Mouse (Mus musculus) hindbrain, embryonic 13.5 days (tissue): Measurements from ENCODE around the gene Epo. TPM values are rescaled to one million over a fixed set of nuclear protein-coding genes. Genes with fewer than 3 reads are reported as not detected.
A peak's percentile ranks its signal among the peaks of the same experiment; 100 is the strongest.

Experiments used
- ATAC-seq: fragments of 200-750 bp; cut with Nextera tagmentation; 2 replicates; pipeline ENCODE4 v1.8.0; 2017; ENCODE audit warnings: moderate TSS enrichment; ENCODE audit not compliant: low FRiP score
- H3K27ac ChIP-seq: fragments of 300-500 bp; sonication (generic); 2 replicates; pipeline ENCODE4 v1.5.1; 2015; ENCODE audit warnings: inconsistent platforms, mild to moderate bottlenecking, moderate library complexity
- H3K27me3 ChIP-seq: fragments of 300-500 bp; sonication (generic); 2 replicates; pipeline ENCODE4 v1.6.1; 2015; ENCODE audit warnings: mild to moderate bottlenecking, inconsistent platforms
- H3K36me3 ChIP-seq: fragments of 300-500 bp; sonication (generic); 2 replicates; pipeline ENCODE4 v1.6.1; 2015; ENCODE audit warnings: mild to moderate bottlenecking, inconsistent platforms
- H3K4me1 ChIP-seq: fragments of 300-500 bp; sonication (generic); replicated peaks from 2 replicates; pipeline ENCODE4 v1.6.1; 2015; ENCODE audit warnings: inconsistent platforms
- H3K4me2 ChIP-seq: fragments of 300-500 bp; sonication (generic); 2 replicates; pipeline ENCODE4 v1.6.1; 2015; ENCODE audit warnings: inconsistent platforms, mild to moderate bottlenecking, moderate library complexity
- H3K4me3 ChIP-seq: fragments of 300-500 bp; sonication (generic); 2 replicates; pipeline ENCODE4 v1.5.1; 2015; ENCODE audit warnings: mild to moderate bottlenecking, inconsistent platforms
- H3K9ac ChIP-seq: fragments of 300-500 bp; sonication (generic); 2 replicates; pipeline ENCODE4 v1.6.1; 2015; ENCODE audit warnings: mild to moderate bottlenecking, inconsistent platforms
- H3K9me3 ChIP-seq: fragments of 300-500 bp; sonication (generic); 2 replicates; pipeline ENCODE4 v1.6.1; 2016; ENCODE audit warnings: inconsistent platforms
- WGBS: fragments of 180-500 bp; shearing (Covaris S2); methylation state at CpG from one replicate; pipeline ENCODE4 v1.1.7; 2015; 5-methylcytosine and 5-hydroxymethylcytosine counted together
- polyA plus RNA-seq: library from polyadenylated mRNA; unstranded; fragments of >200 nt; fragmentation: Nextera tagmentation; extraction: Ambion mirVana; gene quantifications from 2 replicates; pipeline ENCODE4 v1.2.1, GENCODE M21; 2015

Epo gene
- polyA plus RNA-seq, 1 experiment from 2014 or later = not detected

DNA sequence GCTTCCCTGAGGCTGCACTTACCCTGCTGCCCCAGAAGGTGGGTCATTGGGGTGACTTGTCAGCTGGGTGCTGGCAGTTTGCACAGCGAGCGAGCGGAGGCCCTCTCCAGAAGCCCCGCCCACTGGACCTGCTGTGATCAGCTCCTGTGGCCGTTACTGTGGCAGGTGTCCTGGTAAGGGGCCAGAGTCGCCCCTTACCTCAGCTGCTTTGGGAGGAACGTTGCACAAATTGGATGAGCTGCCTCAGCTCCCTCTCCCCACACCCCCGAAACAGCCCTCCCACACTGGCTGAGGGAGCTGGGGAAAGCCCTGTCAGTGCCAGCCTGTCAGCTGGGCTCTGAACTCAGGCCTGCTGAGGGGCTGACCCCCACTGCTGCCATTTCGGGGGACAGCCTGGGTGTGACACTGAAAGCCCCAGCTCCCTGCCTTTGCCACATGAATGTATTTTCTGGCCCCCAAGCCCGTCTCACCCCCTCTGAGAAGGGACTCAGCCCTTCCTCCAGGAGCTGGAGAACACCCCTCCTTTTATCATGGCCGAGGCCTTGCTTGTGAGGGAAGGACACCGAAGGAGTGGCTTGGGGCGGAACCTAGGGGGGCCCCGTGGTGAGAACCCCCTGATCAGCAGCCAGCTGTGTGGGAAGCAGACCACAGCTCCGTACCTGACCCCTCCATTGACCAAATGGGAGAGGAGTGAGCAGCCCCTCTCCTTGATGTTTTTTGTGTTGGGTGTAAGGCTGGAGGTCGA is 6.7 kb downstream of the Epo start:
- peaks cover 87% of the 10 kb centered on the region for H3K36me3 ChIP-seq
- H3K4me2 ChIP-seq = no peak overlapping the region
- peaks cover 48% of the 10 kb centered on the region for H3K4me1 ChIP-seq
- no peak for ATAC-seq
- H3K9me3 ChIP-seq = no peaks in the 10 kb centered on the region
- H3K27me3 ChIP-seq = no peaks in the 10 kb centered on the region
- WGBS = 39% methylated on average over 16 of the region's 16 CpGs
- H3K27ac ChIP-seq = peak overlapping the region; percentile 76
- no peak overlapping the region for H3K4me3 ChIP-seq
- H3K9ac ChIP-seq = 0 out of 2 replicates have a peak overlapping the region, but pooled peaks have one; percentile 49

DNA sequence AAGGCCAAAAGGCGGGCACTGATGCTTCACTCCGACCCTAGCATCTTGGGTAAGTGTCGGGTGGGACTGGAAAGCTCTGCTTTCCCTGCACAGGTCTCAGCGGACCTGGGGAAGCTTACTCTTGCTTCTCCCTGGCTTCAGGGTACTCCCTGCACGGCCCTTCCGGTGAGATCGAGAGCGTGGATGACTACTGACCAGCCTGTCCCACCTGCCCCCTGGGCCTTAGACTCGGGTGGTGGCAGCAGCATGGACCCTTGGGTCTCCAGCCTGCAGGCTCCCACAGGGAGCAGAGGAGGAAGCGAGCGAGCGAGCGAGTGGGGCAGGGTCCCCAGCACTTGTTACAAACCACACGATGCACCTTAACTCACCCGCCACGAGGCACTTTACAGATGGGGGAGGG is 7.5 kb downstream of the Epo start:
- Histone ChIP-seq H3K4me3 (no peak overlapping the region), H3K27ac (peak overlapping the region; percentile 50; the same call in 1 of the 2 replicates), H3K4me1 (peaks cover 47% of the 10 kb centered on the region), H3K4me2 (no peak overlapping the region), H3K9me3 (no peaks in the 10 kb centered on the region), H3K9ac (no peak overlapping the region), H3K36me3 (peaks cover 96% of the 10 kb centered on the region), H3K27me3 (no peaks in the 10 kb centered on the region)
- no peak for ATAC-seq
- WGBS = 74% methylated on average over 16 of the region's 16 CpGs

- WGBS = 93% methylated on average over 13 of the region's 13 CpGs
These were observed 8.4 kb downstream of the Epo start for GRCm38 (mm10) chr5:137524671-137525070.

GRCm38 (mm10) chr5:137524251-137524515 is 8.9 kb downstream of the Epo start:
- H3K9me3 ChIP-seq = no peaks in the 10 kb centered on the region
- ATAC-seq = no peak
- H3K4me2 ChIP-seq = no peak overlapping the region
- H3K27ac ChIP-seq = peak overlapping the region; percentile 50; the same call in 1 of the 2 replicates
- no peak overlapping the region for H3K4me3 ChIP-seq
- H3K9ac ChIP-seq = no peak overlapping the region
- H3K27me3 ChIP-seq = no peaks in the 10 kb centered on the region
- peaks cover 33% of the 10 kb centered on the region for H3K4me1 ChIP-seq
- WGBS = 85% methylated on average over 8 of the region's 8 CpGs
- H3K36me3 ChIP-seq = peaks cover 97% of the 10 kb centered on the region

More at GRCm38 (mm10) chr5:137524671-137525070, 8.4 kb downstream of the Epo start:
- H3K4me3 ChIP-seq = no peak overlapping the region
- peaks cover 97% of the 10 kb centered on the region for H3K36me3 ChIP-seq
- no peaks in the 10 kb centered on the region for H3K9me3 ChIP-seq
- peaks cover 38% of the 10 kb centered on the region for H3K4me1 ChIP-seq
- peak overlapping the region; percentile 50 for H3K27ac ChIP-seq
- no peak for ATAC-seq
- H3K9ac ChIP-seq = no peak overlapping the region
- no peaks in the 10 kb centered on the region for H3K27me3 ChIP-seq
- H3K4me2 ChIP-seq = no peak overlapping the region

DNA sequence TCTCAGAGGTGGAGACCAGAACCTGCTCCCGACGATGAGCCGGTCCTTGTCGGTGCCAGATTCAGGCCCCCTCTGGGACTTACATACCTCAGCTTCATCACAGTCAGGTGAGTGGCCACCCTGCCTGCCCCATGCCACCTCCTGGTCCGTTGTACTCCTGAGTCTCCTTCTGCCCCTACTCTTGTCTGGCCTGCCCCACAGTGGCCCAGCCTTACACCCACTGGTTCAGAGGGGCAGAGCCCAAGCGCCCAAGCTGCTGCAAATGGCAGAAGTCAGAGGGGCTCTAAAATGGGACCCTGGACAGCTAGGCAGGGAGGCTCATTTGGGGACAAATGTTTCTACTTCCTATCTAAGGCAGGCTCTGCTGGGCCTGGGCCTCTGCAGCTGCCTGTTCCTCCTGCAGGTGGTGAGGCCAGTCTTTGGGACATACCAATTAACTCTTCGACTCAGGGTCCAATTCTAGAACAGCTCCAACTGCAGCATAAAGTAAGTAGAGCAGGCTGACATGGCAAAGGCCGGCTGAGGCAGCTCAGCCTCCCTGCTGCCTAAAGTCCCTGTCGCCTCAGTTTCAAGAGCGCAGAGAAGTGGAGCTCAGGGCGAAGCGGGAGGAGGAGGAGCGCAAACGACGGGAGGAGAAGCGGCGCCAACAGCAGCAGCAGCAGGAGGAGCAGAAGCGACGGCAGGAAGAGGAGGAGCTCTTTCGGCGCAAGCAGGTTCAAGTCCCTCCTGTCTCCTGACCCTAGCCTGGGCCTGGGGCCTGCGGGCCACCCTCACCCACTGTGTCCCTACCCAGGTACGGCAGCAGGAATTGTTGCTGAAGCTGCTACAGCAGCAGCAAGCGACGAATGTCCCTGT is 9.4 kb downstream of the Epo start:
- Histone ChIP-seq H3K4me3 (no peak overlapping the region), H3K4me1 (peaks cover 28% of the 10 kb centered on the region), H3K4me2 (no peak overlapping the region), H3K27me3 (no peaks in the 10 kb centered on the region), H3K9ac (no peak overlapping the region), H3K9me3 (no peaks in the 10 kb centered on the region), H3K36me3 (peaks cover 97% of the 10 kb centered on the region), H3K27ac (peak overlapping the region; percentile 50; the same call in 1 of the 2 replicates)
- WGBS = 84% methylated on average over 25 of the region's 25 CpGs
- no peak for ATAC-seq

GRCm38 (mm10) chr5:137522711-137523110 is 10.3 kb downstream of the Epo start:
- Histone ChIP-seq H3K36me3 (peaks cover 94% of the 10 kb centered on the region), H3K4me3 (no peak overlapping the region), H3K9me3 (no peaks in the 10 kb centered on the region), H3K4me2 (no peak overlapping the region), H3K9ac (no peak overlapping the region), H3K27me3 (no peaks in the 10 kb centered on the region), H3K27ac (no peak overlapping the region), H3K4me1 (peaks cover 20% of the 10 kb centered on the region)
- no peak for ATAC-seq
- 65% methylated on average over 11 of the region's 11 CpGs for WGBS

- no peak for ATAC-seq
- Histone ChIP-seq H3K4me2 (no peak overlapping the region), H3K27me3 (no peaks in the 10 kb centered on the region), H3K9me3 (no peaks in the 10 kb centered on the region), H3K36me3 (peaks cover 93% of the 10 kb centered on the region), H3K9ac (no peak overlapping the region), H3K4me1 (peaks cover 14% of the 10 kb centered on the region), H3K4me3 (no peak overlapping the region), H3K27ac (no peak overlapping the region)
- 84% methylated on average over 9 of the region's 9 CpGs for WGBS
These were observed 11.2 kb downstream of the Epo start for GRCm38 (mm10) chr5:137521861-137522260.

DNA sequence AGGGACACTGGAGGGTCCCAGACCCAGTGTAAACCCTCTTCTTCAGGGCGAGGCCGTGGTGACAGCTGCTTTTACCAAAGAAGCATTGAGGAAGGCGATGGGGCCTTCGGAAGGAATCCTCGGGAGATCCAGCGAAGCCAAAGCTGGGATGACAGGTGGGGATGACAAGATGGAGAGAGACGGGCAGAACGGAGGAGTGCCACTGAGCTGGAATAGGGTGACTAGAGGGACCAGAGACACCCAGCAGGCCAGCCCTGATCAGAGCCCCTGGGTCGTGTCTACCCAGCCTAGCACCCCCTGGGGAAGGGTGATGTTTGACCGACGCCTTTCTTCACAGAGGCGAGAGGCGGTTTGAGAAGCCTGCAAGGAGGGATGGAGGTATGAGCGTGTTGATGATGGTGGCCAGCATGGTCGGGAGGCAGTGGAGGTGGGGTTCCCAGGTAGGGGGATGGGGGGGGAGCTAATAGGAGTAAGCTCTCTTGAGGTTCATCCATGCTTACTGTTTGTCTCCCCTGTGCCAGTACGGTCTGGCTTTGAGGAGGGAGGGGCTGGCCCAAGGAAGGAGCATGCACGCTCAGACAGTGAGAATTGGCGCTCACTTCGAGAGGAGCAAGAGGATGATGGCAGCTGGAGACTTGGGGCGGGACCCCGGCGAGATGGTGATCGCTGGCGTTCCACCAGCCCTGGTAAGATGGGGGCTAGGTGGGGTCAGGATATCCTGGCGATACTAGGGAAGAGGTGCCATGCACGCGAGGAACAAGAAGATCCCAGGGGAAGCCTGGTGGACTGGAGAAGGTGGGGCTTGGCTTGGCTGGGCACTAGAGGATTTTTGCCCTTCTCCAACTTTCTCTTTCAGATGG is 13.1 kb downstream of the Epo start:
- H3K36me3 ChIP-seq = peaks cover 76% of the 10 kb centered on the region
- H3K4me1 ChIP-seq = peaks cover 16% of the 10 kb centered on the region
- 93% methylated on average over 27 of the region's 27 CpGs for WGBS
- no peak overlapping the region for H3K9ac ChIP-seq
- H3K4me2 ChIP-seq = no peak overlapping the region
- no peak overlapping the region for H3K27ac ChIP-seq
- ATAC-seq = no peak
- no peaks in the 10 kb centered on the region for H3K9me3 ChIP-seq
- H3K27me3 ChIP-seq = no peaks in the 10 kb centered on the region
- H3K4me3 ChIP-seq = no peak overlapping the region

GRCm38 (mm10) chr5:137518436-137518835 is 14.6 kb downstream of the Epo start, which contains the start of gene Gigyf1:
TSS of gene Gigyf1 (plus strand) at chr5:137518548.
- WGBS = 81% methylated on average over 5 of the region's 5 CpGs
- Histone ChIP-seq H3K36me3 (peaks cover 69% of the 10 kb centered on the region), H3K9me3 (no peaks in the 10 kb centered on the region), H3K4me2 (no peak within 1 kb of the TSS), H3K4me1 (peaks cover 31% of the 10 kb centered on the region), H3K27me3 (no peaks in the 10 kb centered on the region), H3K9ac (no peak within 1 kb of the TSS), H3K27ac (no peak within 1 kb of the TSS), H3K4me3 (no peak within 1 kb of the TSS)
- ATAC-seq = no peak

DNA sequence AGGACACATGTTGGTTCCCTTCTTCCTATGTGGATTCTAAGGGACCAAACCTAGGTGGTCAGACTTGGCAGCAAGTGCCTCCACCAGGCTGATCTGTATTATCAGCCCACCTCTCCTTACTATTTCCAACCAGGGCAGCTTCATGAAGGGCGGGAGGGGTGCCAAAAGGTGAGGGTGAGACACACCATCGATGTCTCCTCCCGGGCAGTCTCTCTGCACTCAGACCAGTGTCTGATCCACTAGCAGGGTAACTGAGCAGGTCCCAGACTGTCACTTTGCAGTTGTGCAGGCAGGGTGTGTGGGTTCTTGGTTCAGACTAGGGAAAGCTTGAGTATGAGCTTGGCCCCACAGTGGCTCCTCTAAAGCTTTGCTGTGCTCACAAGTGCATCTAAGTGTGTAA is 18.2 kb downstream of the Epo start:
- Histone ChIP-seq H3K9ac (peak overlapping the region; percentile 43), H3K27me3 (no peaks in the 10 kb centered on the region), H3K4me2 (no peak overlapping the region), H3K27ac (no peak overlapping the region), H3K4me1 (peaks cover 56% of the 10 kb centered on the region), H3K4me3 (no peak overlapping the region), H3K36me3 (peaks cover 33% of the 10 kb centered on the region), H3K9me3 (no peaks in the 10 kb centered on the region)
- ATAC-seq = no peak
- 98% methylated on average over 3 of the region's 3 CpGs for WGBS

DNA sequence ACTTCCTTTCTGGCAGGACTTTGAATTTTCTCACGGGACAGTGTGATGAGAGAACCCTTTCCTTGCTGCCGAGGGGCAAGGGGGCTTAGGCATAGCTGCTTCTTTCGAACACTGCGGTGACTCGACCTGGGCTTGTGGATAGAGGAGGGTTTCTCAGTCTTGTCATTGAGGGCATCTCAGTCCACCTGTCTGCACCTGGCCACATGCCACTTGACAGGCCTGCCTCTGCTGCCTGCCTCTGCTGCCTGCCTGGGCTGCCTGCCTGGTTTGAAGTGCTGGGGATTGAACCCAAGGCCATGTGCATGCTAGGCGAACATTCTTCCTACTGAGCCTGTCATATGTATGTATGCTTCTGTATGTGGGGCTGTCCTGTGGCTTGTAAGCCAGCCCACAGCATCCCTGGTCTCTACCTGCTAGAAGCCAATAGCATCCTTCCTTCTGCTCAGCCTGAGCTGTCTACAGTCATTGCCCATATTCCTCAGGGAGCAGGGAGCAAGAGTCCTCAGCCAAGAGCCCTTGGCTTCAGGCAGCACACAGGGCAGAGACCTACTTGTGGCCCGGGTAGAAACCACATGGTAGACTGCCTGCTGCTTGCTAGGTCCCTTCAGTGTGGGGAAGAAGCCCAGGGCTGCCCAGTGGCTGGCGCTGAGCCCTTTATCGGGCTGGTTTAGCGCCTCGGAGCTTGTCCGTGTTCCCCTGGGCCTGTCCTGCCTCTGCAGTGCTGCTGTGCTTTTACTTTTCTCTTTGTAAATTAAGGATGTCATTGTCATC is 18.9 kb downstream of the Epo start:
- no peaks in the 10 kb centered on the region for H3K9me3 ChIP-seq
- 83% methylated on average over 12 of the region's 12 CpGs for WGBS
- no peak for ATAC-seq
- peaks cover 56% of the 10 kb centered on the region for H3K4me1 ChIP-seq
- peak overlapping the region; percentile 53; the same call in 1 of the 2 replicates for H3K9ac ChIP-seq
- H3K4me2 ChIP-seq = 0 out of 2 replicates have a peak overlapping the region, but pooled peaks have one; percentile 17
- no peaks in the 10 kb centered on the region for H3K27me3 ChIP-seq
- peaks cover 26% of the 10 kb centered on the region for H3K36me3 ChIP-seq
- no peak overlapping the region for H3K27ac ChIP-seq
- 0 out of 2 replicates have a peak overlapping the region, but pooled peaks have one; percentile 0 for H3K4me3 ChIP-seq
